Mouse (Mus musculus) lung, postnatal 0 days (tissue): ENCODE measurements around the gene Ttll11. TPM values are rescaled to one million over a fixed set of nuclear protein-coding genes. Genes with fewer than 3 reads are reported as not detected.

ENCODE experiments used
- ATAC-seq: fragments of 200-750 bp; cut with Nextera tagmentation; 2 replicates; pipeline ENCODE4 v1.8.0; 2017; ENCODE audit warnings: moderate library complexity
- DNase-seq: peaks from one replicate; pipeline ENCODE4 v3.0.0-alpha.2; 2016; ENCODE audit warnings: low spot score
- H3K27ac ChIP-seq: fragments of 300-500 bp; sonication (generic); 2 replicates; pipeline ENCODE4 v1.5.1; 2014; ENCODE audit warnings: antibody characterized with exemption, mild to moderate bottlenecking, low read length, mixed read lengths
- H3K27me3 ChIP-seq: fragments of 300-500 bp; sonication (generic); replicated peaks from 2 replicates; pipeline ENCODE4 v1.6.1; 2014; ENCODE audit warnings: low read length, mixed read lengths; ENCODE audit not compliant: insufficient read depth
- H3K36me3 ChIP-seq: fragments of 300-500 bp; sonication (generic); 2 replicates; pipeline ENCODE4 v1.6.1; 2014; ENCODE audit warnings: low read length, mixed read lengths; ENCODE audit not compliant: insufficient read depth
- H3K4me1 ChIP-seq: fragments of 300-500 bp; sonication (generic); 2 replicates; pipeline ENCODE4 v1.6.1; 2014; ENCODE audit warnings: antibody characterized with exemption, low read depth, low read length, mixed read lengths; ENCODE audit not compliant: insufficient read depth
- H3K4me2 ChIP-seq: fragments of 300-500 bp; sonication (generic); replicated peaks from 2 replicates; pipeline ENCODE4 v1.6.1; 2014; ENCODE audit warnings: low read depth, mild to moderate bottlenecking, low read length, moderate library complexity, mixed read lengths
- H3K4me3 ChIP-seq: fragments of 300-500 bp; sonication (generic); 2 replicates; pipeline ENCODE4 v1.5.1; 2014; ENCODE audit warnings: low read depth, low read length
- H3K9ac ChIP-seq: fragments of 300-500 bp; sonication (generic); replicated peaks from 2 replicates; pipeline ENCODE4 v1.6.1; 2014; ENCODE audit warnings: low read depth, mild to moderate bottlenecking
- H3K9me3 ChIP-seq: fragments of 300-500 bp; sonication (generic); 2 replicates; pipeline ENCODE4 v1.6.1; 2016; ENCODE audit warnings: low read length, mixed read lengths
- CTCF ChIP-seq: IDR thresholded peaks from 2 replicates; pipeline ENCODE4 v1.5.1; 2016; ENCODE audit warnings: antibody characterized with exemption, mild to moderate bottlenecking
- EP300 ChIP-seq: IDR thresholded peaks from 2 replicates; pipeline ENCODE4 v1.6.1; 2016; ENCODE audit warnings: antibody characterized with exemption, mild to moderate bottlenecking, control low read depth
- WGBS: fragments of 180-500 bp; shearing (Covaris S2); extraction: QIAGEN DNeasy Blood & Tissue Kit; methylation state at CpG from one replicate; pipeline ENCODE4 v1.1.7; 2014; 5-methylcytosine and 5-hydroxymethylcytosine counted together
- polyA plus RNA-seq: library from polyadenylated mRNA; unstranded; fragments of >200 nt; fragmentation: Nextera tagmentation; extraction: Ambion mirVana; gene quantifications from 2 replicates; pipeline ENCODE4 v1.2.1, GENCODE M21; 2015

Ttll11 gene
- polyA plus RNA-seq, 1 experiment from 2014 or later: 2.1 TPM

GRCm38 (mm10) chr2:35760352-35760751 is 219.4 kb downstream of the Ttll11 start:
- TF ChIP-seq CTCF: no peak
- TF ChIP-seq EP300: no peak
- no peaks in the 10 kb centered on the region for H3K9me3 ChIP-seq

GRCm38 (mm10) chr2:35756467-35756866 is 223.2 kb downstream of the Ttll11 start:
- H3K9ac ChIP-seq: no peak overlapping the region
- ATAC-seq: no peak; the same call in 1 of the 2 replicates
- no peaks in the 10 kb centered on the region for H3K4me1 ChIP-seq
- H3K9me3 ChIP-seq: no peaks in the 10 kb centered on the region
- H3K27ac ChIP-seq: no peak overlapping the region
- TF ChIP-seq EP300 (no peak), CTCF (no peak)
- no peak overlapping the region for H3K4me2 ChIP-seq
- no peaks in the 10 kb centered on the region for H3K27me3 ChIP-seq
- H3K4me3 ChIP-seq: no peak overlapping the region
- DNase-seq: peak; percentile 11
- H3K36me3 ChIP-seq: no peaks in the 10 kb centered on the region
- 65% methylated on average over 7 of the region's 7 CpGs for WGBS

More at GRCm38 (mm10) chr2:35760352-35760751, 219.4 kb downstream of the Ttll11 start:
- no peaks in the 10 kb centered on the region for H3K27me3 ChIP-seq
- H3K36me3 ChIP-seq: no peaks in the 10 kb centered on the region
- ATAC-seq: no peak
- H3K9ac ChIP-seq: no peak overlapping the region
- H3K4me1 ChIP-seq: no peaks in the 10 kb centered on the region
- H3K27ac ChIP-seq: no peak overlapping the region
- WGBS: 50% methylated on average over 8 of the region's 8 CpGs
- no peak overlapping the region for H3K4me2 ChIP-seq
- DNase-seq: no peak
- no peak overlapping the region for H3K4me3 ChIP-seq

GRCm38 (mm10) chr2:35751781-35752505 is 227.8 kb downstream of the Ttll11 start:
- Histone ChIP-seq H3K4me1 (no peaks in the 10 kb centered on the region), H3K27ac (no peak overlapping the region), H3K27me3 (no peaks in the 10 kb centered on the region), H3K9ac (no peak overlapping the region), H3K36me3 (no peaks in the 10 kb centered on the region), H3K4me3 (no peak overlapping the region), H3K4me2 (no peak overlapping the region), H3K9me3 (no peaks in the 10 kb centered on the region)
- TF ChIP-seq EP300: no peak
- TF ChIP-seq CTCF: no peak
- DNase-seq (no peak), ATAC-seq (no peak)
- 84% methylated on average over 18 of the region's 18 CpGs for WGBS

GRCm38 (mm10) chr2:35750533-35751141 is 229.1 kb downstream of the Ttll11 start:
- H3K27me3 ChIP-seq: no peaks in the 10 kb centered on the region
- peak; percentile 36 for DNase-seq
- H3K36me3 ChIP-seq: no peaks in the 10 kb centered on the region
- H3K4me1 ChIP-seq: no peaks in the 10 kb centered on the region
- no peak overlapping the region for H3K9ac ChIP-seq
- no peak overlapping the region for H3K27ac ChIP-seq
- 45% methylated on average over 7 of the region's 7 CpGs for WGBS
- H3K4me2 ChIP-seq: no peak overlapping the region
- ATAC-seq: peak; percentile 73
- no peak overlapping the region for H3K4me3 ChIP-seq
- TF ChIP-seq CTCF (no peak), EP300 (no peak)
- no peaks in the 10 kb centered on the region for H3K9me3 ChIP-seq

GRCm38 (mm10) chr2:35747371-35748035 is 232.2 kb downstream of the Ttll11 start:
- H3K4me1 ChIP-seq: no peaks in the 10 kb centered on the region
- H3K27ac ChIP-seq: no peak overlapping the region
- no peaks in the 10 kb centered on the region for H3K36me3 ChIP-seq
- no peak for TF ChIP-seq CTCF
- no peak for TF ChIP-seq EP300
- 64% methylated on average over 12 of the region's 12 CpGs for WGBS
- ATAC-seq: no peak
- H3K4me2 ChIP-seq: no peak overlapping the region
- H3K27me3 ChIP-seq: no peaks in the 10 kb centered on the region
- no peak overlapping the region for H3K4me3 ChIP-seq
- no peak overlapping the region for H3K9ac ChIP-seq
- no peaks in the 10 kb centered on the region for H3K9me3 ChIP-seq
- no peak for DNase-seq

GRCm38 (mm10) chr2:35746638-35747037 is 233.1 kb downstream of the Ttll11 start:
- 58% methylated on average over 2 of the region's 7 CpGs for WGBS
- DNase-seq (no peak), ATAC-seq (no peak)
- no peak overlapping the region for H3K27ac ChIP-seq
- H3K4me2 ChIP-seq: no peak overlapping the region
- H3K4me1 ChIP-seq: no peaks in the 10 kb centered on the region
- no peaks in the 10 kb centered on the region for H3K9me3 ChIP-seq
- no peaks in the 10 kb centered on the region for H3K36me3 ChIP-seq
- no peaks in the 10 kb centered on the region for H3K27me3 ChIP-seq
- H3K9ac ChIP-seq: no peak overlapping the region
- H3K4me3 ChIP-seq: no peak overlapping the region
- TF ChIP-seq EP300: no peak
- no peak for TF ChIP-seq CTCF
